Mouse (Mus musculus): ENCODE data around the gene Gm21650.
"Not testable (repeated sequence)": the region's sequence is repeated elsewhere in the genome, so short reads cannot be mapped to it uniquely, and the experiment has no call there.

Gm21650 gene

DNA sequence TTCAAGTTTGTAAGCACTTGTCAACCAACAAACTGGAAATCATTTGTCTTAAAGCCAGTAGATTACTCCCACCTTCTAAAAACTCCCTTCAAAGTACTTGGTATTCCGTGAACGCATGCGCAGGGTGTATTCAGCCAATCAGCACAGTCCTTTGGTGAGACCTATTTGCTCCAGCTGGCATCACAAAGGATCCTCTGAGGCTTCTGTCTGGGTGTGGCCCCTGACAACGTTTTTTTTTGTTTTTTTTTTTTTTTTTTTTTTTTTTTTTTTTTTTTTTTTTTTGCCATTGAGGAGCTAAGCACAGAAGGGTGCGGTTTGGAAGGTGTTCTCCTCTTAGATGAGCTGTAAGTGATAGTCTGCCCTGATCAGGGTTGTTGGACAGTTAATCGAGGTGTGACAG lies at the start of gene Gm21650:
TSS of gene Gm21650 (plus strand) at position 301 of the 400 bp plus-strand sequence.
- not testable (repeated sequence) for DNase-seq (ENCODE audit: low spot score)

Data from embryo, embryonic 10.5 days (tissue).